Comparison of ENCODE assay signal across 18 mouse cellular contexts in genomic region chr14:72604077-72604476, GRCm38 (mm10).
DNase-seq lines count a peak whose midpoint lies in the region; ATAC-seq and TF ChIP-seq lines count a peak whose summit lies in the region.
"Had no signal": no experiment of that assay in that cellular context is flagged by ENCODE, and none has a peak within 500 bp of the region (broad histone marks: within the 10 kb centered on the region; RNA-seq: fewer than 3 reads in every experiment).

No protein-coding gene starts in this region.

- H3K36me3 ChIP-seq in liver, adult 2 months (ENCODE audit: control insufficient read depth, insufficient read depth, low read length) = no peaks in the 10 kb centered on the region
- H3K36me3 ChIP-seq in ES-E14 (ENCODE audit: control insufficient read depth, insufficient read depth, low read length, poor library complexity, severe bottlenecking) (no peaks in the 10 kb centered on the region), macrophage (ENCODE audit: inconsistent target) (no peaks in the 10 kb centered on the region)
- no peaks in the 10 kb centered on the region for H3K36me3 ChIP-seq in thymus, adult 2 months (ENCODE audit: control insufficient read depth, insufficient read depth, low read length)
- H3K36me3 ChIP-seq: hindbrain, embryonic 15.5 days had no signal

- H3K27ac ChIP-seq in liver, adult 2 months (replicated peaks; ENCODE audit: insufficient read depth, low read depth, low read length) = no peak overlapping the region; the same call in none of the 2 replicates
- H3K27ac ChIP-seq in ES-E14 (ENCODE audit: insufficient read depth, low read depth, low read length, poor library complexity, severe bottlenecking) (no peak overlapping the region), macrophage (peak overlapping the region; percentile 88)
- no peak overlapping the region for H3K27ac ChIP-seq in thymus, adult 2 months (ENCODE audit: control insufficient read depth, insufficient read depth, low read length)
- H3K27ac ChIP-seq: hindbrain, embryonic 15.5 days; liver, embryonic 14.5 days; stomach, postnatal 0 days had no signal

- 77% methylated on average over 3 of the region's 3 CpGs for WGBS in liver, adult 2 months
- 69% methylated on average over 3 of the region's 3 CpGs for WGBS in macrophage (ENCODE audit: missing documents)
- WGBS in thymus, adult 2 months = 99% methylated on average over 3 of the region's 3 CpGs

- H3K9me3 ChIP-seq in ES-E14 (ENCODE audit: control insufficient read depth, insufficient read depth, low read depth, low read length) = no peaks in the 10 kb centered on the region
- H3K9me3 ChIP-seq: hindbrain, embryonic 15.5 days; megakaryocyte, embryonic 14.5 days had no signal

- ATAC-seq in common myeloid progenitor, adult 5-6 weeks (replicated peaks; ENCODE audit: low read depth, poor library complexity, severe bottlenecking) = 0 out of 2 replicates have a peak, but pooled peaks have one; percentile 30
- ATAC-seq: midbrain, embryonic 16.5 days had no signal

- 0 out of 2 replicates have a peak overlapping the region, but pooled peaks have one; percentile 15 for H3K4me3 ChIP-seq in liver, adult 2 months (ENCODE audit: insufficient read depth, low read depth, low read length)
- no peak overlapping the region for H3K4me3 ChIP-seq in ES-E14 (ENCODE audit: insufficient read depth in 1 of 2, low read depth in 1 of 2, low read length in 2 of 2, poor library complexity in 1 of 2, severe bottlenecking in 1 of 2)
- no peak overlapping the region for H3K4me3 ChIP-seq in macrophage (ENCODE audit: inconsistent target)
- H3K4me3 ChIP-seq in thymus, adult 2 months (ENCODE audit: control insufficient read depth, insufficient read depth, low read length) = no peak overlapping the region

- no peaks in the 10 kb centered on the region for H3K27me3 ChIP-seq in liver, adult 2 months (ENCODE audit: control insufficient read depth, insufficient read depth, low read length)
- H3K27me3 ChIP-seq in thymus, adult 2 months (ENCODE audit: control insufficient read depth, insufficient read depth, low read length) = no peaks in the 10 kb centered on the region
- H3K27me3 ChIP-seq: hindbrain, embryonic 15.5 days; megakaryocyte, embryonic 14.5 days had no signal

- no peak for TF ChIP-seq CTCF in liver, adult 2 months (IDR thresholded peaks at IDR 0.05; ENCODE audit: low read depth, low read length)
- no peak for TF ChIP-seq CTCF in thymus, adult 2 months (IDR thresholded peaks at IDR 0.05; ENCODE audit: borderline replicate concordance, control insufficient read depth, extremely low read depth, insufficient read depth, low read length, poor library complexity)

- DNase-seq in liver, adult 2 months (ENCODE audit: extremely low read depth, low read depth, low spot score) = peak; percentile 83
- DNase-seq in liver = no peak
- no peak for DNase-seq in ES-E14 (ENCODE audit: low read depth, low spot score)
- DNase-seq in cerebellum, postnatal 14 days = no peak
- DNase-seq in spleen, adult 12 weeks (ENCODE audit: low spot score) = no peak
- no peak for DNase-seq in thymus, adult 2 months
- DNase-seq: adrenal gland, postnatal 36 days; gastrocnemius, postnatal 25 days; kidney, adult 9 months; left cerebral cortex, postnatal 4 days; thymus, postnatal 14 days had no signal

- in situ Hi-C loops in ES-E14 (cut with MboI; ENCODE audit: low sequenced_read_pairs in 2 of 2, unreplicated experiment in 2 of 2) = no loop called here

- peaks cover 11% of the 10 kb centered on the region; the same call in 1 of the 2 replicates for H3K79me2 ChIP-seq in liver, adult 2 months (ENCODE audit: control insufficient read depth, insufficient read depth, low read length)
- peaks cover 81% of the 10 kb centered on the region for H3K79me2 ChIP-seq in macrophage (ENCODE audit: inconsistent target)

- TF ChIP-seq POLR2A in liver, adult 2 months (IDR thresholded peaks at IDR 0.05; ENCODE audit: extremely low read depth, insufficient read depth, low read length) = no peak
- TF ChIP-seq POLR2A in thymus, adult 2 months (IDR thresholded peaks at IDR 0.05; ENCODE audit: control insufficient read depth, extremely low read depth, insufficient read depth, low read length, poor library complexity) = no peak

- H3K4me1 ChIP-seq in liver, adult 2 months (ENCODE audit: control insufficient read depth, insufficient read depth, low read length) = peaks cover 22% of the 10 kb centered on the region
- no peaks in the 10 kb centered on the region for H3K4me1 ChIP-seq in ES-E14 (ENCODE audit: control insufficient read depth in 2 of 2, insufficient read depth in 2 of 2, low read length in 2 of 2, poor library complexity in 1 of 2)
- no peaks in the 10 kb centered on the region for H3K4me1 ChIP-seq in thymus, adult 2 months (replicated peaks; ENCODE audit: control insufficient read depth, insufficient read depth, low read length)

- H3K9ac ChIP-seq in liver, adult 2 months (ENCODE audit: low read depth, low read length) = no peak overlapping the region
- H3K9ac ChIP-seq in ES-E14 (ENCODE audit: insufficient read depth, low read depth, low read length, poor library complexity, severe bottlenecking) = no peak overlapping the region
- H3K9ac ChIP-seq: hindbrain, embryonic 15.5 days; liver, embryonic 14.5 days had no signal

TF ChIP-seq in ES-E14, 5 proteins besides CTCF, POLR2A, EP300 and RAD21:
- TF ChIP-seq ZNF384 (IDR thresholded peaks at IDR 0.05; ENCODE audit: low read depth, low read length) (0 out of 2 replicates have a peak, but pooled peaks have one; percentile 19), CHD2 (IDR thresholded peaks at IDR 0.05; ENCODE audit: low read depth, low read length) (no peak)
